Mouse (Mus musculus) gastrocnemius, postnatal 36 days (tissue): ENCODE measurements around the gene Vmn2r77. TPM values are rescaled to one million over a fixed set of nuclear protein-coding genes. Genes with fewer than 3 reads are reported as not detected.
"Not testable (repeated sequence)": the region's sequence is repeated elsewhere in the genome, so short reads cannot be mapped to it uniquely, and the experiment has no call there.

Source experiments
- DNase-seq, 2 experiments: peaks; one replicate each; pipeline ENCODE4 v3.0.0; 2022
- intact Hi-C: fragments of 180-260 bp; cut with DNase I; formaldehyde crosslinking; loops from one replicate; pipeline ENCODE4 v1.15.1; 2025
- long read RNA-seq, 2 experiments: library from polyadenylated mRNA; stranded (forward); transcript quantifications; one replicate each; pipeline ENCODE4 v2.0.0; 2021
- total RNA-seq, 2 experiments: library from RNA; stranded (reverse); gene quantifications; 2 replicates each; pipeline ENCODE4 v1.2.3; 2021

Gene Vmn2r77
- total RNA-seq, result not detected
- long read RNA-seq, experiment 1, result 0 reads
- long read RNA-seq, experiment 2, result 0 reads

- intact Hi-C loops, result no loop called here
- no peak for DNase-seq
Observed at GRCm38 (mm10) chr7:86794727-86795126, at the start of gene Vmn2r77. TSS of gene Vmn2r77 (plus strand) at chr7:86795027.

DNA sequence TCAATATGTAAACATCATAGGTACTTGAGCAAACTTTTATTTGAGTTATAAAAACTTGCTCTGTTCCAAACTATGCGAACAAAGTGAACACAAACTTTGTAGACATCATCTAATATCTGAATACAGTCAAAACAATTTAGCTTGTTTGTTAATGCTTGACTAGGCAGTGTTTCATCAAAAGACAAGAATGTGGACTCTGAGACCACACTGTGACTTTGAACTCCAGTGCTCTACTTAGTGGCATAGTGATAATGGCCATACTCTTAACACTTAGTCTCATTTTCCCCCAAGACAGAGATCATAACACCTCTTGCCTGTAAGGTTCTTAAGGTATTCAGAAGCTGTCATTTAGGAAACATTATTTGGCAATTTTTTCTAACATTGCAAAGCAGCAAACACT lies 34.1 kb upstream of the Vmn2r77 start:
- intact Hi-C loops, result no loop called here
- no peak for DNase-seq

DNA sequence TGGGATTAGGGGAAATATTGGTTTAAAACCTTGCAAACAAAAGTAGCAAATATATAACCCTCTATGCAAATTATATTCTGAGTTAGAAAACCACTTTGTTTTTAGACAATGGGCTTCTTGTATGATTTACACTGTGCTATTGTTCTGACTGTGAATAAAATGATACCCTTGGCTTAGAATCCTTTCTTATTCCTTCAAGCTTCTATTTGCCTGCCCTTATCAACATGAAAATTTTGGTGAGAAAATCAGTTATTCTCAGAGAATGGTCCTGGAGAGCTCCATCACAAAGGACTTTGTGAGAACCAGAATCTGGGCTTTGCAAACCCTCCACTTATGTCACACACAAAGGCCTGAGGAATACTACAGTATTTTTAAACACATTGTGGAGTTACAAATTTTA lies 30.2 kb upstream of the Vmn2r77 start:
- no peak for DNase-seq

GRCm38 (mm10) chr7:86771621-86772020 lies 23.2 kb upstream of the Vmn2r77 start:
- intact Hi-C loops, result no loop called here

More for the DNA sequence above, 30.2 kb upstream of the Vmn2r77 start:
- intact Hi-C loops, result no loop called here

GRCm38 (mm10) chr7:86775617-86776325 lies 19.1 kb upstream of the Vmn2r77 start, which contains the start of gene Folh1:
TSS of gene Folh1 (minus strand) at chr7:86775943.
- intact Hi-C loops, result no loop called here
- DNase-seq, result no peak

More at GRCm38 (mm10) chr7:86771621-86772020, 23.2 kb upstream of the Vmn2r77 start:
- DNase-seq, result no peak

DNA sequence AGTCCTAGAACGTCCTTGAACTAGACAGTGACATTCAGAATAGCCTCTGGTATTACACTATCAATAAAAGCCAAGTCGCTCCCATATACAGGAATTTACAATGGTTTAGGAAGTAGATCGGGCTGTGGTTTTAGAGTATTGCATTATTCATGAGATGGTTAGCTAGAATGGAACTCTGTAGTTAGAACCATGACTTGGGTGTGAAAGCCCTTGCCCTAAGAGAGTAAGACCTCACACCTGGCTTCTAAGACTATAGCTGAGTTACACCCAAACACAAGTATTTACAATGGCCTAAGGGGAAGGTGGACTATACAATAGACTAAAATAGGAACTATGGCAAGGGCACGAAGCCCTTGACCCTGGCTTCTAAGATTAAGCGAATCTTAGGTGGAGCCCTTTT lies 20.4 kb downstream of the Vmn2r77 start:
- DNase-seq, intact Hi-C loops: not testable (repeated sequence)

GRCm38 (mm10) chr7:86815716-86816115 lies 20.9 kb downstream of the Vmn2r77 start:
- intact Hi-C loops, DNase-seq: not testable (repeated sequence)

DNA sequence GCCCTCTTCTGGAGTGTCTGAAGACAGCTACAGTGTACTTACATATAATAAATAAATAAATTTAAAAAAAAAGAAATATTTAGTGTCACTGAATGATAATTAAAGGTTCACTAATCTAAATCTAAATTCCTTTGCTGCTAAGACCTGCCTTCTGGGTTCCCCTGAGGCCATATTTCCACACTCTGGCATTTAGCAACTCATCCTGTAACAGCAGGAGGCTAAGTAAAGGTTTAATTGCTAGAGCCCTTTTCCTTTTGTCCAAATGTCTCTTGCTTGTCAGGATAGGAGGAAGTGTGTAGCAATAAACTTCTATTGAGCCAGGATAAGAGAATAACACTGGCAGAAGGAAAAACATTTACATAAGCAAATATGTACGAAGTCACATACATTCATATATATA lies 21.6 kb downstream of the Vmn2r77 start:
- intact Hi-C loops, result no loop called here
- no peak for DNase-seq

Other genes starting within 250 kb of the Vmn2r77 start
- gene Olfr295, start 211.2 kb upstream of the Vmn2r77 start, total RNA-seq, result not detected
- gene Olfr294, start 178.4 kb upstream of the Vmn2r77 start, total RNA-seq, result not detected
- gene Olfr293, start 146.0 kb upstream of the Vmn2r77 start, total RNA-seq, result not detected
- gene Olfr292, start 106.7 kb upstream of the Vmn2r77 start, total RNA-seq, result not detected
- not detected for gene Folh1, start 19.1 kb upstream of the Vmn2r77 start, total RNA-seq
- gene Vmn2r78, start 120.1 kb downstream of the Vmn2r77 start, total RNA-seq, result not detected
- not detected for gene Vmn2r79, start 201.1 kb downstream of the Vmn2r77 start, total RNA-seq